Mouse (Mus musculus) liver, adult 2 months (tissue): ENCODE measurements around the gene Th.

Experiments
- CTCF ChIP-seq: fragments of 200-500 bp; IDR thresholded peaks from 2 replicates; pipeline ENCODE4 v1.5.1; 2011; ENCODE audit warnings: low read depth, low read length, control low read depth
- POLR2A ChIP-seq: fragments of 200-500 bp; IDR thresholded peaks from 2 replicates; pipeline ENCODE4 v1.6.1; 2011; ENCODE audit warnings: low read length, control low read depth; ENCODE audit not compliant: insufficient read depth; ENCODE audit errors: extremely low read depth

DNA sequence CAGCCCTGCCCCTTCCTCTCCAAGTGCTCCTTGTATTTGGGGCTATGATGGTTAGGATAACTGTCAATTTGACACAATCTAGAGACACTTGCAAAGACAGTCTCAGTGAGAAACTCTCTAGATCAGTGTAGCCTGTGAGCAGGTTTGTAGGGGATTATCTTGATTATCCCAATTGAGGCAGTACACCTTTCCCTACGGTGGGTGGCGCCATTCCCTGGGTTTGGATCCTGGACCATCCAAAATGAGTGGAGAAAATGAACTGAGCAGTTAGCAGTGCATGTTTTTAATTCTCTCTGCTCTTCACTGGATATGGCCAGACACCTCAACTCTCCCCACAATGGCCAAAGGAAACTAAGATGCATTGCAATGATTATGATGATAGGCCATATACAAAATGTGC lies 21.3 kb downstream of the Th start:
- TF ChIP-seq CTCF: 0 out of 2 replicates have a peak, but pooled peaks have one; percentile 11
- no peak for TF ChIP-seq POLR2A
